Mouse (Mus musculus): ENCODE data around the gene Efhd1. TPM values are rescaled to one million over a fixed set of nuclear protein-coding genes. Genes with fewer than 3 reads are reported as not detected.
A peak's percentile ranks its signal among the peaks of the same experiment; 100 is the strongest.

The Efhd1 gene
- polyA plus RNA-seq, 1 experiment from 2014 or later: 0.48 TPM

- Histone ChIP-seq H3K4me1 (ENCODE audit: control insufficient read depth, insufficient read depth, low read length) (no peaks in the 10 kb centered on the region), H3K36me3 (ENCODE audit: control insufficient read depth, insufficient read depth, low read length) (no peaks in the 10 kb centered on the region), H3K4me2 (ENCODE audit: low read length) (no peak overlapping the region), H3K27me3 (replicated peaks; ENCODE audit: control insufficient read depth, insufficient read depth, low read length) (no peaks in the 10 kb centered on the region), H3K9me3 (replicated peaks; ENCODE audit: control insufficient read depth, low read length) (no peaks in the 10 kb centered on the region), H3K4me3 (ENCODE audit: low read depth, low read length) (no peak overlapping the region), H3K9ac (ENCODE audit: low read length) (no peak overlapping the region), H3K27ac (ENCODE audit: low read depth, low read length) (no peak overlapping the region)
- 69% methylated on average over 15 of the region's 15 CpGs for WGBS
- ATAC-seq (no peak), DNase-seq (ENCODE audit: low spot score) (peak; percentile 51)
Measured at GRCm38 (mm10) chr1:87292420-87293190, 28.4 kb downstream of the Efhd1 start.

- no peak overlapping the region for H3K4me2 ChIP-seq (ENCODE audit: low read length)
- no peaks in the 10 kb centered on the region for H3K9me3 ChIP-seq (replicated peaks; ENCODE audit: control insufficient read depth, low read length)
- no peak overlapping the region for H3K27ac ChIP-seq (ENCODE audit: low read depth, low read length)
- H3K4me1 ChIP-seq (ENCODE audit: control insufficient read depth, insufficient read depth, low read length): no peaks in the 10 kb centered on the region
- 75% methylated on average over 4 of the region's 4 CpGs for WGBS
- no peaks in the 10 kb centered on the region for H3K36me3 ChIP-seq (ENCODE audit: control insufficient read depth, insufficient read depth, low read length)
- H3K4me3 ChIP-seq (ENCODE audit: low read depth, low read length): no peak overlapping the region
- no peak overlapping the region for H3K9ac ChIP-seq (ENCODE audit: low read length)
- no peaks in the 10 kb centered on the region for H3K27me3 ChIP-seq (replicated peaks; ENCODE audit: control insufficient read depth, insufficient read depth, low read length)
- no peak for ATAC-seq
- DNase-seq (ENCODE audit: low spot score): no peak
Measured at GRCm38 (mm10) chr1:87294063-87294710, 30.0 kb downstream of the Efhd1 start.

GRCm38 (mm10) chr1:87294951-87295350 is 30.8 kb downstream of the Efhd1 start:
- ATAC-seq (no peak), DNase-seq (ENCODE audit: low spot score) (no peak)
- no peaks in the 10 kb centered on the region for H3K4me1 ChIP-seq (ENCODE audit: control insufficient read depth, insufficient read depth, low read length)
- no peak overlapping the region for H3K9ac ChIP-seq (ENCODE audit: low read length)
- no peaks in the 10 kb centered on the region for H3K36me3 ChIP-seq (ENCODE audit: control insufficient read depth, insufficient read depth, low read length)
- no peak overlapping the region for H3K4me2 ChIP-seq (ENCODE audit: low read length)
- H3K27me3 ChIP-seq (replicated peaks; ENCODE audit: control insufficient read depth, insufficient read depth, low read length): no peaks in the 10 kb centered on the region
- 82% methylated on average over 4 of the region's 4 CpGs for WGBS
- H3K27ac ChIP-seq (ENCODE audit: low read depth, low read length): no peak overlapping the region
- no peak overlapping the region for H3K4me3 ChIP-seq (ENCODE audit: low read depth, low read length)
- H3K9me3 ChIP-seq (replicated peaks; ENCODE audit: control insufficient read depth, low read length): no peaks in the 10 kb centered on the region

DNA sequence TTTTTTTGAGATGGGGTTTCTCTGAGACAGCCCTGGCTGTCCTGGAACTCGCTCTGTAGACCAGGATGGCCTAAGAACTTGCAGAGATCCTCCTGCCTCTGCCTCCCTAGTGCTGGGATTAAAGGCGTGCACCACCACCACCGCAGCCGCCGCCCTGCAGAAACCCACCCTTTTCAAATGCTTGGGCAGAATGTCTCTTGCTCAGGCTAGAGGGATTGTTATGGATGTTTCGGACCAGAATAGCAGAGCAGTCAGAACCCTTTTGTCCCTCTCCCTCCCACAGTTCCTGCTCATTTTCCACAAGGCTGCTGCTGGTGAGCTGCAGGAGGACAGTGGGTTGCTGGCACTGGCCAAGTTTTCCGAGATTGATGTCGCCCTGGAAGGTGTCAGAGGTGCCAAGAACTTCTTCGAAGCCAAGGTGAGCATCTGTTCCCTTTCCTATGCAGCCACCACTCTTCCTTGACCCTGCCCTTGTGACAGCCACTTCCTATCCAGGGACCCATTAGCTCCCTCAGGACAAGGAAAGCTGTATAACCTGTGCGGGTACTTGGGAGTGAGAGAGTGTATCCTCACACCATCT is 33.3 kb downstream of the Efhd1 start:
- Histone ChIP-seq H3K4me1 (ENCODE audit: control insufficient read depth, insufficient read depth, low read length) (no peaks in the 10 kb centered on the region), H3K27me3 (replicated peaks; ENCODE audit: control insufficient read depth, insufficient read depth, low read length) (no peaks in the 10 kb centered on the region), H3K4me3 (ENCODE audit: low read depth, low read length) (no peak overlapping the region), H3K27ac (ENCODE audit: low read depth, low read length) (no peak overlapping the region), H3K9ac (ENCODE audit: low read length) (no peak overlapping the region), H3K36me3 (ENCODE audit: control insufficient read depth, insufficient read depth, low read length) (no peaks in the 10 kb centered on the region), H3K9me3 (replicated peaks; ENCODE audit: control insufficient read depth, low read length) (no peaks in the 10 kb centered on the region), H3K4me2 (ENCODE audit: low read length) (no peak overlapping the region)
- DNase-seq (ENCODE audit: low spot score): no peak
- WGBS: 90% methylated on average over 10 of the region's 10 CpGs
- no peak for ATAC-seq

GRCm38 (mm10) chr1:87300360-87301286 is 36.5 kb downstream of the Efhd1 start:
- H3K9ac ChIP-seq (ENCODE audit: low read length): no peak overlapping the region
- H3K4me2 ChIP-seq (ENCODE audit: low read length): no peak overlapping the region
- DNase-seq (ENCODE audit: low spot score) (no peak), ATAC-seq (no peak)
- H3K4me1 ChIP-seq (ENCODE audit: control insufficient read depth, insufficient read depth, low read length): no peaks in the 10 kb centered on the region
- no peaks in the 10 kb centered on the region for H3K9me3 ChIP-seq (replicated peaks; ENCODE audit: control insufficient read depth, low read length)
- no peaks in the 10 kb centered on the region for H3K27me3 ChIP-seq (replicated peaks; ENCODE audit: control insufficient read depth, insufficient read depth, low read length)
- H3K4me3 ChIP-seq (ENCODE audit: low read depth, low read length): no peak overlapping the region
- H3K27ac ChIP-seq (ENCODE audit: low read depth, low read length): no peak overlapping the region
- no peaks in the 10 kb centered on the region for H3K36me3 ChIP-seq (ENCODE audit: control insufficient read depth, insufficient read depth, low read length)
- 79% methylated on average over 14 of the region's 14 CpGs for WGBS

DNA sequence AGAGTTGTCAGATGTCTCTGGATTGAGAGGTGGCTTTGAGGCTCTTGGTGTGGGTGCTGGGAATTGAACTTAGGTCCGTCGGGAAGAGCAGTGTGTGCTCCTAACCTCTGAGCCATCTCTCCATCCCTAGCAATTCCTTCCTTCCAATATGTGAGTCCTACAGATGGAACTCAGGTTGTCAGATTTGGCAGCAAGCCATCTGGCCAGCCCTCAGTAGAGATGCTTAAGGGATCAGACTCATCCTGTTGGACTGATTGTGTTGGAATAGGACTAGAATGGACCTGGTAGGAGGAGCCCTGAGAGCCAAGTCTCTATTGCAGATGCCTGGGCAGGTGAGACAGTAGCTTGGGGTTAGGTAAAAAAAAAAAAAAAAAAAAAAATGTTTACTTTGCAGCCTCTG is 37.8 kb downstream of the Efhd1 start:
- Histone ChIP-seq H3K4me2 (ENCODE audit: low read length) (no peak overlapping the region), H3K9ac (ENCODE audit: low read length) (no peak overlapping the region), H3K27ac (ENCODE audit: low read depth, low read length) (no peak overlapping the region), H3K9me3 (replicated peaks; ENCODE audit: control insufficient read depth, low read length) (no peaks in the 10 kb centered on the region), H3K4me3 (ENCODE audit: low read depth, low read length) (no peak overlapping the region), H3K27me3 (replicated peaks; ENCODE audit: control insufficient read depth, insufficient read depth, low read length) (no peaks in the 10 kb centered on the region), H3K4me1 (ENCODE audit: control insufficient read depth, insufficient read depth, low read length) (no peaks in the 10 kb centered on the region), H3K36me3 (ENCODE audit: control insufficient read depth, insufficient read depth, low read length) (no peaks in the 10 kb centered on the region)
- ATAC-seq: no peak
- DNase-seq (ENCODE audit: low spot score): no peak
- 98% methylated on average over 2 of the region's 2 CpGs for WGBS

GRCm38 (mm10) chr1:87308952-87309351 is 44.8 kb downstream of the Efhd1 start:
- no peaks in the 10 kb centered on the region for H3K36me3 ChIP-seq (ENCODE audit: control insufficient read depth, insufficient read depth, low read length)
- no peak overlapping the region for H3K27ac ChIP-seq (ENCODE audit: low read depth, low read length)
- no peak for ATAC-seq
- no peak overlapping the region for H3K9ac ChIP-seq (ENCODE audit: low read length)
- H3K4me1 ChIP-seq (ENCODE audit: control insufficient read depth, insufficient read depth, low read length): no peaks in the 10 kb centered on the region
- no peaks in the 10 kb centered on the region for H3K27me3 ChIP-seq (replicated peaks; ENCODE audit: control insufficient read depth, insufficient read depth, low read length)
- DNase-seq (ENCODE audit: low spot score): no peak
- H3K9me3 ChIP-seq (replicated peaks; ENCODE audit: control insufficient read depth, low read length): no peaks in the 10 kb centered on the region
- no peak overlapping the region for H3K4me3 ChIP-seq (ENCODE audit: low read depth, low read length)
- no peak overlapping the region for H3K4me2 ChIP-seq (ENCODE audit: low read length)
- 86% methylated on average over 3 of the region's 3 CpGs for WGBS

GRCm38 (mm10) chr1:87309621-87310020 is 45.5 kb downstream of the Efhd1 start:
- Histone ChIP-seq H3K27me3 (replicated peaks; ENCODE audit: control insufficient read depth, insufficient read depth, low read length) (no peaks in the 10 kb centered on the region), H3K9me3 (replicated peaks; ENCODE audit: control insufficient read depth, low read length) (no peaks in the 10 kb centered on the region), H3K27ac (ENCODE audit: low read depth, low read length) (no peak overlapping the region), H3K9ac (ENCODE audit: low read length) (no peak overlapping the region), H3K4me2 (ENCODE audit: low read length) (no peak overlapping the region), H3K4me1 (ENCODE audit: control insufficient read depth, insufficient read depth, low read length) (no peaks in the 10 kb centered on the region), H3K36me3 (ENCODE audit: control insufficient read depth, insufficient read depth, low read length) (no peaks in the 10 kb centered on the region), H3K4me3 (ENCODE audit: low read depth, low read length) (no peak overlapping the region)
- no peak for ATAC-seq
- WGBS: 87% methylated on average over 16 of the region's 16 CpGs
- no peak for DNase-seq (ENCODE audit: low spot score)

Data from forebrain, embryonic 14.5 days (tissue).